Mouse (Mus musculus): ENCODE measurements at regions not wholly inside any gene's neighbourhood (a gene's known extent, or its start where the extent isn't known, plus 50 kb on each side); places are given as distances from the start of the nearest gene placed in this dataset.
"Not testable (repeated sequence)": the region's sequence is repeated elsewhere in the genome, so short reads cannot be mapped to it uniquely, and the experiment has no call there.

DNA sequence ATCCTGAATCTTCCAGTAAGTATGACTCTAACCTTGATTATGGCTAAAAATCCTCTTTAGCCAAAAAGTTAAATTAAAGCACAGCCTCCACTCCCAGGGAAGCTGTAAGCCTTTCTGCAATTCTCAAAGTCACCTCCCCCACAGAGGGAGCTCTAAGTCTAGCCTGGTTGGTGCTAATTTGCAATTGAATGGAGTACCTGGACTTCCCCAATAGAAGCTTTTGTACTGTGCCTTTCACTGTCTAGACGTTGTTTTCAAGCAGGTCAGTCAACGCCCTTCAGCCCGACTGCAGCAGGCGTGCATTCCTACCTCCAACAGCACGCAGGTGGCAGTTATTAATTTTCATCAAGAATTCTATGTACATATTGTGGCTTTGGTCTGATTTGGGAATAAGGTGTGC is 87.2 kb downstream of the Catsperg2 start:
- DNase-seq (ENCODE audit: low spot score in 2 of 2) = not testable (repeated sequence)

DNA sequence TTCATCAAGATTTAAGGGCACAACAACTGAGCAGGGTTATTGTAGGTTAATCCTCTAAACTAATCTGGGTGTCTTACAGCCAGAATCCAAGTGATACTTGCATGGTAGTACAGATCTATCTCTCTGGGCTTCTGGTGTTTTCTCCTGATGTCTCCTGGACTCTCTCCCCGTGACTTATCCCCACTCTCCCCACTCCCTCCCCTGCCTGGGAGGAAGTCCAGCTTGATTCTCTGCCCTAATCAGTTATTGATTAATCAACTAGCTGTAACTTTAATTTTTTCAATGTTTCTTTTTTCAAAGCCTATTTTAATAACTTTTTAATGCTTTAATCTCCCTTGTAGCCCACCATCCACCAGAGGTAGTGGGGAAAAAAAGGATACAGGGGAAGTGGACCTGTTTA is 83.9 kb upstream of the Sipa1l3 start:
- DNase-seq (ENCODE audit: low spot score in 2 of 2) = no peak

DNA sequence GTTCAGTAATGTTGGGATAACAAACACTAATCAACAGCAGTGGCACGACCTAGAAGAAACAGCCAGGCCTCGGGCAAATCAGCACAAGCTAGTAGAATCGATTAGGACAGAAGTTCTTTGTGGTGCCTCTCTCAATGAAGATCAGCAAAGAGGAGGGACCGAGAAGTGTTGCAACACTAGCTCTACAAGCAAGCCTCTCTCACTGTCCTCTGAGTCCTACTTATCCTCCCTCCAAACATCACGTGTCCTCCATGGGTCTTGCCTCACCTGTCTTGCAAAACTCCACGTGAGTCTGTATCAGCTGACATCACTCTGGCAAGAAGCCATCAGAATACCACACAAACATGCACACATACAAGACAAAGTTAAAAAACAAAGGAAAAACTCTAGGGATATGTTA is 82.9 kb upstream of the Sipa1l3 start:
- no peak for DNase-seq (ENCODE audit: low spot score in 2 of 2)

DNA sequence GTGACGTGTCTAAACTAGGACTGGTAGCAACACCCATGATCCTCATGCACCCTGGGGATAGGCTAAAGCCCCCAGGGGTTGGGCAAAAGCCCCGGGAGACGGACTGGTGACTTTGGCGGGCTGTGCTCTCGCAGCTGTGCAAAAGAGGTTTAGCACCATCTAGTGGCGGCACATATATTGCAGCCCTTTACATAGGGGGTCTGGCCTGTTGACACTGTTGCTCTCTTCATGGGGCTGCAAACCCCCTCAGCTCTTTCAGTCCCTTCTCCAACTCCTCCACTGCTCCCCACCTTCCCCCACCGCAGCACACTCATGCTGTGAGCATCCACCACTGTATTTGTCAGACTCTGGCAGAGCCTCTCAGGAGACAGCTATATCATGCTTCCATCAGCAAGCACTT is 78.8 kb upstream of the Sipa1l3 start:
- peak; percentile 44 to 60 for DNase-seq (ENCODE audit: low spot score in 2 of 2)

DNA sequence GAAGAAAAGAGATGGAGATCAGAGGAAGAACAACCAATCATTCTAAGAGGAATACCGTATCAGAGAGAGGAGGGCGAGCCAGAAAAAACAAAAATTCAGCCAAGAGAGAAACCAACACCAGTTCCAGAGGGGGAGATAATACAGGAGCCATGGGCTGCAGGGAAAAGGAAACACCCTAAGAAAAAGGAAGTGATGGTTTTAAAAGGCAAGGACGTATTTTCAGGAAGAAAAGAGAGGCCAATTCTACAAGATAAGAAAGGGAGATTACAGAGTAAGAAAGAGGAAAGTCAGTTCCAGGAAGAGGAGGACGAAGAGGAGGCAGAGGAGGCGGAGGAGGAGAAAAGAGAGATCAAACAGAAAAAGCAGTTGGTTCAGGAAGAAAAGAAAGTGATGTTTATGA is 59.7 kb upstream of the Sipa1l3 start:
- DNase-seq (ENCODE audit: low spot score in 2 of 2) = no peak

DNA sequence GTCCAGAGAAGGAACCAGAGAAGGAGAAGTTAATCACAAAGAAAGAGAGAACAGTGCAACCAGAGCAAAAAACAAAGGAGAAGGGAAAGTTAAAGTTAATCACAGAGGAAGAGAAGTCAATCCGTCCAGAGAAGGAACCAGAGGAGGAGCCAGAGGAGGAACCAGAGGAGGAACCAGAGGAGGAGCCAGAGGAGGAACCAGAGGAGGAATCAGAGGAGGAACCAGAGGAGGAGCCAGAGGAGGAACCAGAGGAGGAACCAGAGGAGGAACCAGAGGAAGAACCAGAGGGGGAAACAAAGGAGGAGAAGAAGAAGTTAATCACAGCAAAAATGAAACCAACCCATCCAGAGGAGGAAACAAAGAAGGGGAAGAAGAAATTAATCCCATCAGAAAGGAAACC is 57.2 kb upstream of the Sipa1l3 start:
- no peak for DNase-seq (ENCODE audit: low spot score in 2 of 2)
